Mouse (Mus musculus): Measurements from ENCODE around the gene Insrr.
"Not testable (repeated sequence)": the region's sequence is repeated elsewhere in the genome, so short reads cannot be mapped to it uniquely, and the experiment has no call there.

Gene Insrr

GRCm38 (mm10) chr3:87832109-87832859 is 35.5 kb downstream of the Insrr start:
- no peak for DNase-seq (ENCODE audit: low read depth, low spot score)

- DNase-seq (ENCODE audit: low read depth, low spot score): no peak
These were observed 36.7 kb downstream of the Insrr start for GRCm38 (mm10) chr3:87833482-87833881.

DNA sequence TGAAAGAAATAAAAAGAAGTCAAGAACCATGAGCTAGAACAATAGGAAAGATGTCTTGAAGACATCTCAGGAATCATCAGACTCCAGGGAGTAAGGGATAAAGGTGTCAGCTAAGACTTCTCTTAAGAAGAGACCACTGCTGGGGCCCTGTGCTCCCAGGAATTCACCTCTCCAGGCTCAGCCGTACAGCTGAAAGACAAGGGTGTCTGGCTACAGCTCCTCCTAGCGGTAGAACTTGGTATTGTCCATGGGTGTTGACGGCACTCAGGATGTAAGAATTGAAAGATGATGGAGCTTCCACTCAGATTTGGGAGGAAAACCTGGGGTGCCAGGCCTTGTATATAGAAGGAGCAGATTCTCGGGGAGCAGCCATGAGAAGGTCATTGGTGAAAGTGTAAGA is 41.9 kb downstream of the Insrr start:
- peak; percentile 83 for DNase-seq (ENCODE audit: low read depth, low spot score)

DNA sequence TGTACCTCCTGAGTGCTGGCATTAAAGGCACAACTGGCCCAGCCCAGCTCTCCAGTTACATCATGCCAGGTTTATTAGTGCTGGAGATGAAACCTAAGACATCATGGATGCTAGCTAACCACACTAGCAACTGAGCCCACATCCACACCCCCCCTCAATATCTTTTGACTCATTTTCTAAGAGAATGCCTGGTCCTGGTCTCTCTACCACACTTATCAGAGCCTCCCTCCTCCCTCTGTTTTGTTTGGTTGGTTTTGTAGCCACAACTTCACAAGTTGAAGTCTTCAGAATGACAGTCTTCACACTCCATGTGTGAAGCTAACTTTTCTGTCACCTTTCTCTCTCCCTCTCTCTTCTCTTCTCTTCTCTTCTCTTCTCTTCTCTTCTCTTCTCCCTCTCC is 44.1 kb downstream of the Insrr start:
- no peak for DNase-seq (ENCODE audit: low read depth, low spot score)

DNA sequence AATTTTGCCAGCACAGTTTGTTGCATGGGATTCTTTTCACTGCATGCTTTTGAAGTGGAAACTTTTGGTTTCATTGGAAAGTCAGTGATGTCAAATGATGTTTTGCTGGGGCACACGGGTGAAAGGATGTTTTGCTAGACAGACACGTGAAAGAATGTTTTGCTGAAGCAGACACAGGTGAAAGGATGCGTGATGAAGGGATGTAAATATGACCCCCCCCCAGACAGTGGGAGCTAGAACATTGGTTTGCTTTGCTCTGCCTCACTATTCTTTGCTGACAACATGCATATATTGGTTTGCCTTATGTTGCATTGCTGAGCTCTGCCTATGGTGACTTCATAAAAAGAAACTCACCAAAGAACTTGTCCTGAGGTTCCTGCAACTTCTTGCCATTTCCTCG is 48.2 kb downstream of the Insrr start:
- no peak for DNase-seq (ENCODE audit: low read depth, low spot score)

DNA sequence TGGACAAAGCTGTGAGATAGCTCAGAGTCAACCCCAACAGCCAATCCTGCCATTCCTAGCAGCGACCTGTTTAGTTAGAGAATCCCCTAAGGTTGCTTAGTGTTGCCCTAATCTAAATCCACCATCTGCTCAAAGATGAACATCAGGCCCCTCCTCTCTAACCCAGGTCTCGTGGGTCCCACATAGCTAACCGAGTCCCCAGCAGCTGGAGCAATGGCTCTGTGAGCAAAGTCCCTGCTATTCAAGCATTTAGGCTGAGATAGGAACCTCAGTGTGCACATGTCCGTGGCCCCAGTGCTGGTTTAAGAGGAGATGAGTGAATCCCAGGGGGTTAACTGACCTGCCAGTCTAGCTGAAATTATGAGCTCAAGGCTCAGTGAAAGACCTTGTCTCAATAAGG is 49.4 kb downstream of the Insrr start:
- no peak for DNase-seq (ENCODE audit: low read depth, low spot score)

DNA sequence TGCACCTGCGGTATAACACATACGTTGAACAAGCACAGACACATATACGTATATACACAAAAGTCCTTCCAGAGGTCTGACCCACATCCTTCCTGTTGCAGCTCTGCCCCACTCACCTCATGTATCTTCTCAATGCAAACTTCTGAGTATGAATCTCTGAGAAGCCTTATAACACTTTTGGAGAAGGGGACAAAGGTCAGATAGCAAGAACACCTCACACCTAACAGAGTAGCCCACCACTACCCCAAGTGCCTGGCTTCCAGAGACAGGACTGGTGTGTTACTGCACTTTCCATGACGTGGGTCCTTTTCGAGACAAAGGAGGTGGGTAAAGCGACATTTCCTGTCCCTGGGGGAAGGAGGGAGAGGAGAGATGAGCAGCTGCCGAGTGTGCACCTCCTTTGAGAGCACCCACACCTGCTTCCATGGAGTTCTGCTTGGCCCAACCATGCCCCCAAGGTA is 49.9 kb downstream of the Insrr start, which contains the start of gene Sh2d2a:
Sh2d2a (plus strand) TSS at position 106 of the 461 bp plus-strand sequence.
- no peak for DNase-seq (ENCODE audit: low read depth, low spot score)

- no peak for DNase-seq (ENCODE audit: low read depth, low spot score)
These were observed 50.9 kb downstream of the Insrr start for GRCm38 (mm10) chr3:87847680-87848079.

DNA sequence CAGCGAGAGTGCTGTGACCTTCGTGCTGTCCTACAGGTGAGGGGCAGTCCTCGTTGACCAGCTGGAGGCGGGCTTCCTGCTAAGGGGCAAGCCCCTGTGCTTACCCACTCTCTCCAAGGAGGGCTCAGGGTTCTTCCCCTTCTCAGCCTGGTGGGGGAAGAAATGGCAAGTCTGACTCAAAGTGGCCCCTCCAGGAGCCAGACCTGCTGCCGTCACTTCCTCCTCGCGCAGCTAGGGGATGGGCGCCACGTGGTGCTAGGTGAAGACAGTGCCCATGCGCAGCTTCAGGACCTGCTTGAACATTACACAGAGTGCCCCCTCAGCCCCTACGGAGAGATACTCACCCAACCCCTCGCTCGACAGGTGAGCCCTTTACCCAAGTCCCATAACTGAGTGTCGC is 52.4 kb downstream of the Insrr start:
- no peak for DNase-seq (ENCODE audit: low read depth, low spot score)

DNA sequence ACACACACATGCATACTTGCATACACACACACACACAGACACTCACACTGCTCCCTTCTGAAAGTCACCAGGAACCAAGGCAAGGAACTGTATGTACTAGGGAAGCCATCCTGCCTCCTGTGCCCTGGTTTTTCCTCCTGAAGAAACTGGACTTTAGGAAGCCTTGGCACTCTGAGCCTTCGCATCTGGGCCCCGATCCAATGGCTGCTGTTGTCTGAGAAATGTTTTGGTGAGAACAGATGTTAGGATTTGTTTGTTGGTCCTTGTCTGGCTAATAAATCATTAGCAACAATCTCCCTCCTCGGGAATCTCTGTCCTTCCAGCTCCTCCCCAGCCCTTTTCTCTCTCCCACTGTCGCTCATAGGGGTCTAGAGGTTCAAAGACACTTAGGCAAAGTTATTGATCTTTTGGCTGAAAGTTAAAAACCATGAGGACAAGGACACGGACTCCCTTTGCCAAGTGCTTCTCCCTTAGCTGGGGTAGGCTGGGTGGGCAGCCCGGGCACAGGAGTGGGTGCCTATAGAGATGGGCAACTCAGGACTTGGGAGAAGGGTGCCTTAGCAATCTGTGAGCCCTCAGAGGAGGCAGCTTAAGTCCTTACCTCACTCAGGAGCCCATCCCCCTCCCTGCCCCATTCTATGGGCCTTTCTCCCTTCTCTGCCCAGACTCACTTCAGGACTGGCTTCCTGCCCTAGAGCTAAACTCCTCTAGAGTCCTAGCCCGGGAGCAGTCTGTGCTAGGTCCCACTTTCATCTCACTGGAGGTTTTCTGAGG is 58.2 kb downstream of the Insrr start:
- no peak for DNase-seq (ENCODE audit: low read depth, low spot score)

GRCm38 (mm10) chr3:87855936-87856335 is 59.2 kb downstream of the Insrr start:
- DNase-seq (ENCODE audit: low read depth, low spot score): no peak

DNA sequence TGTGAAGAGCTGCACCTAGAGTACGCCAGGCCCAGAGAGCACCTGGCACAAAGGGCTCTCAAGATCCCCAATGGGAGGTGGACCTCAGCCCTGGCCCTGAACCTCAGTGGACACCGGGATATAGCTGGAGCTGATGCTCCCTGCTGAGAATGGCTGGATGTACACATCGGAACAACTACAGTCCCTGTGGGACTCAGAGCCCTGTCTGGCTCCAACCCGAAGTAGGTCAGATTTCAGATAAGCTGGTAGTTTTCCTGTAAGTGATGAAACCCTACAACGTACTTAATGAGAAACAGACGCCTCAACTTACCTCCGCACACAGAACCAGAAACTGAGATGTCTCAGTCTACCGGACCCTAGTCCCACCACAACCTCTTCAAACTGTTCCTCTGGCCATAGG is 60.9 kb downstream of the Insrr start:
- no peak for DNase-seq (ENCODE audit: low read depth, low spot score)

DNA sequence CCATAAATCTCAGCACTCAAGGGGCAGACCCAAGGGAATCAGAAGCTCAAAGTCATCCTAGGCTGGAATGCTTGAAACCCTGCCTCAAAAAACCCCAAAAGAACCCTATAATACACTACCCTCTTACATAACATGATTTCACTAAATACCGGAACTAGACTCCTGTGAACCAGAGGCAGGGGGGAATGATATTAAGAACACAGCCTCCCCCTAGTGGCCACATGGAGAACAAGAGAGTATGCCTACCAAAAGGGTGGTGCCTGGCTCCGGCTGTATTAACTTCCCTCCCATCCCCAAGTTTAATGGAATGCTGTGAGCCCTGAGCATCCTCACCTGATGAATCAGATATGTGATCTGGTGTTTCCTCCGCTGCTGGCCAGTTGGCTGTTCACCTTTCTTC is 63.1 kb downstream of the Insrr start:
- DNase-seq (ENCODE audit: low read depth, low spot score): peak; percentile 62

DNA sequence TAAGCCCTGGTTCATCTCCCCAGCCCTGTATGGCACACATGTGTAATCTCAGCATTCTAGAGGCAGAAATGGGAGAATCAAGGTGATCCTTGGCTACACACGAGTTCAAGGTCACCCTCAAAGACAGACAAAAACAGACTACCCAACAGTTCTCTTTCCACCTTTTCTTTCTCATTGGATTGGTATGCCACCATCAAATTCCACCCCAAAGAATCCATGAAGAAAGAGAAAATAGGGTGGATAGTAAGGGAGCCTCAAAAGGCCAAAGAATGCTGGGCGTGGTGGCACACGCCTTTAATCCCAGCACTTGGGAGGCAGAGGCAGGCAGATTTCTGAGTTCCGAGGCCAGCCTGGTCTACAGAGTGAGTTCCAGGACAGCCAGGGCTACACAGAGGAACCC is 67.4 kb downstream of the Insrr start:
- DNase-seq (ENCODE audit: low read depth, low spot score): not testable (repeated sequence)
